Mouse (Mus musculus) megakaryocyte-erythroid progenitor cell, adult 5-6 weeks (primary cell): Measurements from ENCODE around the gene Eif4g2. TPM values are rescaled to one million over a fixed set of nuclear protein-coding genes. Genes with fewer than 3 reads are reported as not detected.

Experiments
- total RNA-seq, 2 experiments: library from RNA; stranded (forward) in 1 of 2; stranded (reverse) in 1 of 2; fragments of 200-1000, 215-1000 nt in 1 of 2; fragments of >200 nt in 1 of 2; fragmentation: Nextera tagmentation in 1 of 2; gene quantifications; 2 replicates each; pipeline ENCODE4 v1.2.3; 2014 to 2017

Gene Eif4g2
- total RNA-seq, 2 experiments from 2014 or later = 632 to 781 TPM

Other genes with a start within 250 kb of the Eif4g2 start
- gene Rnf141, start 238.6 kb downstream of the Eif4g2 start, total RNA-seq (2014; fragmentation: Nextera tagmentation) = 42.5 and 67.4 TPM in 2 replicates
- 37.1 and 54.9 TPM in 2 replicates for gene Rnf141, start 238.6 kb downstream of the Eif4g2 start, total RNA-seq (2017)
- not detected in 2 replicates for gene Lyve1, start 219.8 kb downstream of the Eif4g2 start, total RNA-seq (2014; fragmentation: Nextera tagmentation)
- gene Lyve1, start 219.8 kb downstream of the Eif4g2 start, total RNA-seq (2017) = not detected in 2 replicates
- 0.98 and 1.0 TPM in 2 replicates for gene Mrvi1, start 100.6 kb downstream of the Eif4g2 start, total RNA-seq (2014; fragmentation: Nextera tagmentation)
- gene Mrvi1, start 100.6 kb downstream of the Eif4g2 start, total RNA-seq (2017) = 0.69 TPM in 1 of 2 replicates, not detected in the other
- 44.0 and 50.2 TPM in 2 replicates for gene Ctr9, start 54.1 kb downstream of the Eif4g2 start, total RNA-seq (2014; fragmentation: Nextera tagmentation)
- gene Ctr9, start 54.1 kb downstream of the Eif4g2 start, total RNA-seq (2017) = 68.1 and 79.3 TPM in 2 replicates